Comparison of ENCODE assay signal across 8 mouse cellular contexts in the genomic region with DNA sequence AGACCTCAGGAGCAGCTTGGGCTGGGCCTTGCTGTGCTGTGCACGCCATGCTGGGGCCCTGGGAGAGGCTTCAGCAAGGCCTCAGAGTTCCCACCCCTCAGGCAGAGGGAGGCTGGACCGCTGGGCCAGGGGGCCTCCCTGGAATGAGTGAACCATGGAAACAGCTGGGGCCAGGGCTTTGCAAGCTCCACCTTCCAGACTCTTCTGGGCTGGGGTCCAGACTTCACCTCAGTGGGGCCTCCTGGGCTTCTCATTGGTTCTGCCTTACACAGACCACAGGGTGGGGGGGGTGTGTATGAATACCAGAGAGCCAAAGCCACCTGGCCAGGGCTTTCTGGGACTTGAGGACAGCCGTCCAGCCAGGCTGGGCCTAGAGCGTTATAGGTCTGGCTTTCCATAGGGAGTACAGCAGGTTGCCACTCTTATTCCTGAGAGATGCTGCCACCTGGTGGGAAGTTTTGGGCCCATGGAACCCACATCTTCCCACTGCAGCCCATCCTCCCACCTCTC. TPM values are rescaled to one million over a fixed set of nuclear protein-coding genes. Genes with fewer than 3 reads are reported as not detected.
A peak's percentile ranks its signal among the peaks of the same experiment; 100 is the strongest.
DNase-seq lines count a peak whose midpoint lies in the region; ATAC-seq and TF ChIP-seq lines count a peak whose summit lies in the region.

No protein-coding gene starts in this region.

- H3K4me1 ChIP-seq in ES-Bruce4 (ENCODE audit: control insufficient read depth, insufficient read depth, low read length): no peaks in the 10 kb centered on the region
- no peaks in the 10 kb centered on the region for H3K4me1 ChIP-seq in forebrain, embryonic 12.5 days
- H3K4me1 ChIP-seq in intestine, embryonic 16.5 days (ENCODE audit: control insufficient read depth, insufficient read depth, low read length): no peaks in the 10 kb centered on the region
- H3K4me1 ChIP-seq in liver, embryonic 14.5 days (replicated peaks; ENCODE audit: control insufficient read depth in 2 of 2, insufficient read depth in 2 of 2, low read length in 1 of 2): no peaks in the 10 kb centered on the region

- no peak for TF ChIP-seq POLR2A in ES-Bruce4 (IDR thresholded peaks at IDR 0.05; ENCODE audit: insufficient read depth, low read length)

- TF ChIP-seq EP300 in ES-Bruce4 (IDR thresholded peaks at IDR 0.05; ENCODE audit: insufficient read depth, low read depth, low read length): no peak
- TF ChIP-seq EP300 in liver, embryonic 14.5 days (IDR thresholded peaks at IDR 0.05; ENCODE audit: low read depth): no peak

- peak; percentile 60 for TF ChIP-seq CTCF in gastrocnemius, adult 2 months (IDR thresholded peaks at IDR 0.05)
- TF ChIP-seq CTCF in ES-Bruce4 (IDR thresholded peaks at IDR 0.05; ENCODE audit: low read depth, low read length): peak; percentile 83
- peak; percentile 60 for TF ChIP-seq CTCF in liver, embryonic 14.5 days (IDR thresholded peaks at IDR 0.05; ENCODE audit: low read depth)

- intact Hi-C loops in gastrocnemius, adult 2 months (cut with DNase I): loop anchor here (1.0 kb wide), 1 partner anchor 193 kb away; no protein-coding TSS in a partner anchor

- peak; percentile 60 for DNase-seq in gastrocnemius, adult 2 months
- no peak for DNase-seq in gastrocnemius, adult 18-20 months (ENCODE audit: low spot score)
- no peak for DNase-seq in liver, embryonic 14.5 days (ENCODE audit: low read depth in 3 of 3, low spot score in 3 of 3)
- DNase-seq in retina, embryonic 14.5 days (ENCODE audit: low spot score): peak; percentile 70
- DNase-seq in B cell, adult 2 months: no peak

- no peak overlapping the region for H3K9ac ChIP-seq in ES-Bruce4 (ENCODE audit: low read depth, poor library complexity, severe bottlenecking)
- H3K9ac ChIP-seq in forebrain, embryonic 12.5 days: no peak overlapping the region
- H3K9ac ChIP-seq in intestine, embryonic 16.5 days (ENCODE audit: low read depth, low read length): peak overlapping the region; percentile 64
- H3K9ac ChIP-seq in liver, embryonic 14.5 days (replicated peaks): no peak overlapping the region

- H3K36me3 ChIP-seq in ES-Bruce4 (ENCODE audit: control insufficient read depth, insufficient read depth, low read length, poor library complexity, severe bottlenecking): no peaks in the 10 kb centered on the region
- H3K36me3 ChIP-seq in forebrain, embryonic 12.5 days (replicated peaks): no peaks in the 10 kb centered on the region
- H3K36me3 ChIP-seq in intestine, embryonic 16.5 days (ENCODE audit: control insufficient read depth, insufficient read depth, low read length): no peaks in the 10 kb centered on the region
- no peaks in the 10 kb centered on the region for H3K36me3 ChIP-seq in liver, embryonic 14.5 days (replicated peaks; ENCODE audit: control insufficient read depth, insufficient read depth, low read depth)

- no peak overlapping the region for H3K27ac ChIP-seq in gastrocnemius, adult 2 months
- no peak overlapping the region for H3K27ac ChIP-seq in ES-Bruce4 (ENCODE audit: insufficient read depth, low read length)
- H3K27ac ChIP-seq in forebrain, embryonic 12.5 days: no peak overlapping the region
- H3K27ac ChIP-seq in intestine, embryonic 16.5 days (ENCODE audit: low read length): peak overlapping the region; percentile 65
- no peak overlapping the region for H3K27ac ChIP-seq in liver, embryonic 14.5 days

- no peaks in the 10 kb centered on the region for H3K27me3 ChIP-seq in ES-Bruce4 (ENCODE audit: control insufficient read depth, insufficient read depth, low read length, poor library complexity, severe bottlenecking)
- peaks cover 14% of the 10 kb centered on the region; the same call in 1 of the 2 replicates for H3K27me3 ChIP-seq in forebrain, embryonic 12.5 days
- no peaks in the 10 kb centered on the region for H3K27me3 ChIP-seq in intestine, embryonic 16.5 days (replicated peaks; ENCODE audit: control insufficient read depth, insufficient read depth, low read length)
- H3K27me3 ChIP-seq in liver, embryonic 14.5 days (ENCODE audit: control insufficient read depth, insufficient read depth, low read length): no peaks in the 10 kb centered on the region

- WGBS in forebrain, embryonic 12.5 days: 54% methylated on average over 4 of the region's 4 CpGs
- 24% methylated on average over 4 of the region's 4 CpGs for WGBS in intestine, embryonic 16.5 days
- 49% methylated on average over 4 of the region's 4 CpGs for WGBS in liver, embryonic 14.5 days (ENCODE audit: insufficient replicate concordance)

- peak; percentile 55; the same call in 1 of the 2 replicates for ATAC-seq in forebrain, embryonic 12.5 days (ENCODE audit: low FRiP score)
- ATAC-seq in intestine, embryonic 16.5 days: peak; percentile 79
- ATAC-seq in liver, embryonic 14.5 days (ENCODE audit: insufficient read depth): peak; percentile 32; the same call in 1 of the 2 replicates

- H3K4me2 ChIP-seq in forebrain, embryonic 12.5 days: no peak overlapping the region
- peak overlapping the region; percentile 35 for H3K4me2 ChIP-seq in intestine, embryonic 16.5 days (ENCODE audit: low read depth, low read length)
- H3K4me2 ChIP-seq in liver, embryonic 14.5 days (ENCODE audit: low read depth): no peak overlapping the region

- no peaks in the 10 kb centered on the region for H3K9me3 ChIP-seq in ES-Bruce4 (replicated peaks; ENCODE audit: control insufficient read depth, insufficient read depth, low read length, poor library complexity, severe bottlenecking)
- no peaks in the 10 kb centered on the region for H3K9me3 ChIP-seq in forebrain, embryonic 12.5 days
- H3K9me3 ChIP-seq in intestine, embryonic 16.5 days (ENCODE audit: control insufficient read depth, low read length): no peaks in the 10 kb centered on the region
- H3K9me3 ChIP-seq in liver, embryonic 14.5 days (ENCODE audit: control insufficient read depth, low read length): no peaks in the 10 kb centered on the region

- H3K4me3 ChIP-seq in gastrocnemius, adult 2 months: no peak overlapping the region
- H3K4me3 ChIP-seq in ES-Bruce4 (ENCODE audit: low read depth, low read length): no peak overlapping the region
- no peak overlapping the region for H3K4me3 ChIP-seq in forebrain, embryonic 12.5 days (replicated peaks)
- peak overlapping the region; percentile 17 for H3K4me3 ChIP-seq in intestine, embryonic 16.5 days (ENCODE audit: low read length)
- H3K4me3 ChIP-seq in liver, embryonic 14.5 days (ENCODE audit: insufficient read depth in 1 of 2, low read depth in 2 of 2, low read length in 2 of 2): no peak overlapping the region

RNA-seq across cellular contexts. Expression of a gene that starts 7.3 kb away (rescaled TPM):
- not detected for total RNA-seq in gastrocnemius, adult 2 months (2021)
- total RNA-seq in gastrocnemius, adult 18-20 months (2021): not detected
- not detected in 2 replicates for polyA plus RNA-seq in ES-Bruce4 (2011; ENCODE audit: insufficient read depth, insufficient read length, low read depth, missing spikeins)
- polyA plus RNA-seq in forebrain, embryonic 12.5 days (2016; fragmentation: Nextera tagmentation; extraction: Ambion mirVana): 1.1 and 1.3 TPM in 2 replicates
- polyA plus RNA-seq in intestine, embryonic 16.5 days (2015; fragmentation: Nextera tagmentation; extraction: Ambion mirVana): 7.9 and 8.0 TPM in 2 replicates
- polyA plus RNA-seq in liver, embryonic 14.5 days (2012; rRNA removed): 0.43 and 0.54 TPM in 2 replicates
- 0.34 and 0.87 TPM in 2 replicates for polyA plus RNA-seq in liver, embryonic 14.5 days (2014; fragmentation: Nextera tagmentation; extraction: Ambion mirVana)

RNA-seq across cellular contexts. Expression of a gene that starts 18.1 kb away (rescaled TPM):
- 1 to 10 TPM; 6.6 to 8.2 TPM for total RNA-seq in gastrocnemius, adult 2 months (2021)
- 1 to 10 TPM; 6.7 to 8.0 TPM for total RNA-seq in gastrocnemius, adult 18-20 months (2021)
- 18.2 and 21.0 TPM in 2 replicates for polyA plus RNA-seq in ES-Bruce4 (2011; ENCODE audit: insufficient read depth, insufficient read length, low read depth, missing spikeins)
- polyA plus RNA-seq in forebrain, embryonic 12.5 days (2016; fragmentation: Nextera tagmentation; extraction: Ambion mirVana): 106 and 108 TPM in 2 replicates
- 67.9 and 74.7 TPM in 2 replicates for polyA plus RNA-seq in intestine, embryonic 16.5 days (2015; fragmentation: Nextera tagmentation; extraction: Ambion mirVana)
- 38.5 and 48.3 TPM in 2 replicates for polyA plus RNA-seq in liver, embryonic 14.5 days (2012; rRNA removed)
- polyA plus RNA-seq in liver, embryonic 14.5 days (2014; fragmentation: Nextera tagmentation; extraction: Ambion mirVana): 26.9 and 27.8 TPM in 2 replicates

RNA-seq across cellular contexts. Expression of a gene that starts 19.0 kb away (rescaled TPM):
- total RNA-seq in gastrocnemius, adult 2 months (2021): under 1 TPM; 0.33 to 0.67 TPM
- under 1 TPM; 0.50 to 0.57 TPM for total RNA-seq in gastrocnemius, adult 18-20 months (2021)
- not detected in 2 replicates for polyA plus RNA-seq in ES-Bruce4 (2011; ENCODE audit: insufficient read depth, insufficient read length, low read depth, missing spikeins)
- polyA plus RNA-seq in forebrain, embryonic 12.5 days (2016; fragmentation: Nextera tagmentation; extraction: Ambion mirVana): 0.87 and 0.94 TPM in 2 replicates
- polyA plus RNA-seq in intestine, embryonic 16.5 days (2015; fragmentation: Nextera tagmentation; extraction: Ambion mirVana): 9.7 and 10.8 TPM in 2 replicates
- 0.12 and 0.21 TPM in 2 replicates for polyA plus RNA-seq in liver, embryonic 14.5 days (2012; rRNA removed)
- 0.27 and 0.41 TPM in 2 replicates for polyA plus RNA-seq in liver, embryonic 14.5 days (2014; fragmentation: Nextera tagmentation; extraction: Ambion mirVana)

RNA-seq across cellular contexts. Expression of a gene that starts 34.6 kb away (rescaled TPM):
- total RNA-seq in gastrocnemius, adult 2 months (2021): 100 to 1,000 TPM; 100 to 129 TPM
- 100 to 1,000 TPM in 1 of 2 experiments, 10 to 100 TPM in 1; 97.2 to 115 TPM for total RNA-seq in gastrocnemius, adult 18-20 months (2021)
- polyA plus RNA-seq in ES-Bruce4 (2011; ENCODE audit: insufficient read depth, insufficient read length, low read depth, missing spikeins): 392 and 406 TPM in 2 replicates
- polyA plus RNA-seq in forebrain, embryonic 12.5 days (2016; fragmentation: Nextera tagmentation; extraction: Ambion mirVana): 199 and 205 TPM in 2 replicates
- 391 and 421 TPM in 2 replicates for polyA plus RNA-seq in intestine, embryonic 16.5 days (2015; fragmentation: Nextera tagmentation; extraction: Ambion mirVana)
- polyA plus RNA-seq in liver, embryonic 14.5 days (2012; rRNA removed): 48.0 and 56.2 TPM in 2 replicates
- 120 and 129 TPM in 2 replicates for polyA plus RNA-seq in liver, embryonic 14.5 days (2014; fragmentation: Nextera tagmentation; extraction: Ambion mirVana)

Comparison
In these comparisons a context has a peak if more than half of its experiments do, and no peak if none do; other contexts are left out.
1. DNase-seq: peak in gastrocnemius, adult 2 months (single experiment) and retina, embryonic 14.5 days (single experiment); none in gastrocnemius, adult 18-20 months (single experiment), liver, embryonic 14.5 days (0 of 3) and B cell, adult 2 months (0 of 2).
2. Peak in every context shown above with its lines, with median percentiles within 50 percentile points of each other: CTCF ChIP-seq and ATAC-seq.